Mouse (Mus musculus) forebrain, postnatal 0 days (tissue): ENCODE results near the gene Ufd1. TPM values are rescaled to one million over a fixed set of nuclear protein-coding genes. Genes with fewer than 3 reads are reported as not detected.

ENCODE experiments used
- ATAC-seq: fragments of 200-750 bp; cut with Nextera tagmentation; 2 replicates; pipeline ENCODE4 v1.8.0; 2017; ENCODE audit warnings: mild to moderate bottlenecking, moderate library complexity
- DNase-seq: peaks from one replicate; pipeline ENCODE4 v3.0.0-alpha.2; 2015
- H3K27ac ChIP-seq: fragments of 300-500 bp; sonication (generic); 2 replicates; pipeline ENCODE4 v1.5.1; 2014; ENCODE audit warnings: low read depth, mild to moderate bottlenecking, antibody characterized with exemption, low read length, moderate library complexity, mixed read lengths
- H3K27me3 ChIP-seq: fragments of 300-500 bp; sonication (generic); 2 replicates; pipeline ENCODE4 v1.6.1; 2014; ENCODE audit warnings: mild to moderate bottlenecking, low read length, mixed read lengths; ENCODE audit not compliant: insufficient read depth
- H3K36me3 ChIP-seq: fragments of 300-500 bp; sonication (generic); 2 replicates; pipeline ENCODE4 v1.6.1; 2014; ENCODE audit warnings: mild to moderate bottlenecking, moderate library complexity; ENCODE audit not compliant: insufficient read depth
- H3K4me1 ChIP-seq: fragments of 300-500 bp; sonication (generic); 2 replicates; pipeline ENCODE4 v1.6.1; 2014; ENCODE audit warnings: antibody characterized with exemption; ENCODE audit not compliant: insufficient read depth
- H3K4me2 ChIP-seq: fragments of 300-500 bp; sonication (generic); 2 replicates; pipeline ENCODE4 v1.6.1; 2014; ENCODE audit warnings: low read depth, mild to moderate bottlenecking, moderate library complexity
- H3K4me3 ChIP-seq: fragments of 300-500 bp; sonication (generic); 2 replicates; pipeline ENCODE4 v1.5.1; 2014; ENCODE audit warnings: low read depth, low read length, mixed read lengths
- H3K9ac ChIP-seq: fragments of 300-500 bp; sonication (generic); 2 replicates; pipeline ENCODE4 v1.6.1; 2014; ENCODE audit warnings: mild to moderate bottlenecking
- H3K9me3 ChIP-seq: fragments of 300-500 bp; sonication (generic); 2 replicates; pipeline ENCODE4 v1.6.1; 2016; ENCODE audit warnings: low read length
- CTCF ChIP-seq: sonication (generic); IDR thresholded peaks from 2 replicates; pipeline ENCODE4 v1.5.1; 2016; ENCODE audit warnings: antibody characterized with exemption, control low read depth, low read depth
- WGBS: fragments of 180-500 bp; shearing (Covaris S2); extraction: QIAGEN DNeasy Blood & Tissue Kit; methylation state at CpG from one replicate; pipeline ENCODE4 v1.1.7; 2014; 5-methylcytosine and 5-hydroxymethylcytosine counted together
- polyA plus RNA-seq: library from polyadenylated mRNA; unstranded; fragments of >200 nt; fragmentation: Nextera tagmentation; extraction: Ambion mirVana; gene quantifications from 2 replicates; pipeline ENCODE4 v1.2.1, GENCODE M21; 2015
- total RNA-seq: library from RNA; depleted of rRNA; stranded (reverse); fragments of >200 nt; gene quantifications from 2 replicates; pipeline ENCODE4 v1.2.3, GENCODE M21; 2014; rRNA removed

Ufd1 gene
- total RNA-seq (70.3 and 73.9 TPM in 2 replicates), polyA plus RNA-seq (124 and 134 TPM in 2 replicates)

GRCm38 (mm10) chr16:18811468-18812384 lies at the start of gene Ufd1, which contains the start of gene Cdc45:
TSS of gene Ufd1 (plus strand) at chr16:18811779.
TSS of gene Cdc45 (minus strand) at chr16:18811987.
- TF ChIP-seq CTCF, result no peak
- Histone ChIP-seq H3K27me3 (no peaks in the 10 kb centered on the region), H3K4me2 (peak within 1 kb of the TSS; percentile 90), H3K9me3 (no peaks in the 10 kb centered on the region), H3K9ac (peak within 1 kb of the TSS; percentile 84), H3K27ac (peak within 1 kb of the TSS; percentile 60), H3K4me1 (0 out of 2 replicates have a peak, but pooled peaks cover 8% of the 10 kb centered on the region), H3K4me3 (peak within 1 kb of the TSS; percentile 90), H3K36me3 (peaks cover 18% of the 10 kb centered on the region)
- peak; percentile 97 for ATAC-seq
- DNase-seq, result peak; percentile 95
- under 1% methylated on average over 42 of the region's 42 CpGs for WGBS

- no peak overlapping the region for H3K9ac ChIP-seq
- ATAC-seq (no peak), DNase-seq (no peak)
- no peaks in the 10 kb centered on the region for H3K36me3 ChIP-seq
- H3K27ac ChIP-seq, result no peak overlapping the region
- H3K4me1 ChIP-seq, result no peaks in the 10 kb centered on the region
- no peak overlapping the region for H3K4me3 ChIP-seq
- 82% methylated on average over 3 of the region's 3 CpGs for WGBS
- H3K4me2 ChIP-seq, result no peak overlapping the region
- no peaks in the 10 kb centered on the region for H3K27me3 ChIP-seq
- no peak for TF ChIP-seq CTCF
- no peaks in the 10 kb centered on the region for H3K9me3 ChIP-seq
Measured at GRCm38 (mm10) chr16:18762960-18763359, 48.6 kb upstream of the Ufd1 start.

DNA sequence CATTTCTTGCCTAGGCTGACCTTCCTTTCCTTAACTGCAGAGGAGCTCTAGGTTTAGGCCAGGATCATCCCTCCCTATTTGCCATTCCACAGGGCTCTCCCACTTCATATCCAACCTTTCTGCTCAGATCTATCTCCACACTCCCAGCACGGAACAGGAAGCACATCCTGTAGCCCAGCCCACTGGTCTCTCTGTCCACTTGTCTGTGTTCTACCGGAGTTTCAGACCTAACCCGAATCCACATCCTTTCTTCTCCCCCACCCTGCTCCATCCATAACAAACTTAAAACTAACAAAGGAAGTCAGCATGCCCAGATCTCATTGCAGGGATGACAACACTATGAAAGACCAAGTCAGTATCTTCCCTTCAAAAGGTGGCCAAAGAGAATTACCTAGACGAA lies 45.2 kb upstream of the Ufd1 start:
- no peaks in the 10 kb centered on the region for H3K36me3 ChIP-seq
- 86% methylated on average over 4 of the region's 4 CpGs for WGBS
- no peak for TF ChIP-seq CTCF

GRCm38 (mm10) chr16:18769501-18769900 lies 42.1 kb upstream of the Ufd1 start:
- Histone ChIP-seq H3K4me3 (no peak overlapping the region), H3K4me1 (no peaks in the 10 kb centered on the region), H3K4me2 (no peak overlapping the region), H3K27me3 (no peaks in the 10 kb centered on the region), H3K36me3 (no peaks in the 10 kb centered on the region), H3K9me3 (no peaks in the 10 kb centered on the region), H3K27ac (no peak overlapping the region), H3K9ac (no peak overlapping the region)
- no peak for TF ChIP-seq CTCF
- DNase-seq (no peak), ATAC-seq (no peak)
- 58% methylated on average over 1 of the region's 1 CpGs for WGBS

More for the DNA sequence above, 45.2 kb upstream of the Ufd1 start:
- ATAC-seq, result no peak
- Histone ChIP-seq H3K4me1 (no peaks in the 10 kb centered on the region), H3K9me3 (no peaks in the 10 kb centered on the region), H3K27ac (no peak overlapping the region), H3K4me3 (no peak overlapping the region), H3K4me2 (no peak overlapping the region), H3K9ac (no peak overlapping the region), H3K27me3 (no peaks in the 10 kb centered on the region)
- DNase-seq, result no peak

GRCm38 (mm10) chr16:18773936-18774335 lies 37.6 kb upstream of the Ufd1 start:
- no peaks in the 10 kb centered on the region for H3K9me3 ChIP-seq
- no peak overlapping the region for H3K4me3 ChIP-seq
- no peaks in the 10 kb centered on the region for H3K36me3 ChIP-seq
- TF ChIP-seq CTCF, result no peak
- 34% methylated on average over 2 of the region's 2 CpGs for WGBS
- H3K9ac ChIP-seq, result no peak overlapping the region
- no peak for DNase-seq
- ATAC-seq, result no peak
- H3K27me3 ChIP-seq, result peaks cover 32% of the 10 kb centered on the region
- no peak overlapping the region for H3K4me2 ChIP-seq
- H3K27ac ChIP-seq, result no peak overlapping the region
- 0 out of 2 replicates have a peak, but pooled peaks cover 3% of the 10 kb centered on the region for H3K4me1 ChIP-seq

DNA sequence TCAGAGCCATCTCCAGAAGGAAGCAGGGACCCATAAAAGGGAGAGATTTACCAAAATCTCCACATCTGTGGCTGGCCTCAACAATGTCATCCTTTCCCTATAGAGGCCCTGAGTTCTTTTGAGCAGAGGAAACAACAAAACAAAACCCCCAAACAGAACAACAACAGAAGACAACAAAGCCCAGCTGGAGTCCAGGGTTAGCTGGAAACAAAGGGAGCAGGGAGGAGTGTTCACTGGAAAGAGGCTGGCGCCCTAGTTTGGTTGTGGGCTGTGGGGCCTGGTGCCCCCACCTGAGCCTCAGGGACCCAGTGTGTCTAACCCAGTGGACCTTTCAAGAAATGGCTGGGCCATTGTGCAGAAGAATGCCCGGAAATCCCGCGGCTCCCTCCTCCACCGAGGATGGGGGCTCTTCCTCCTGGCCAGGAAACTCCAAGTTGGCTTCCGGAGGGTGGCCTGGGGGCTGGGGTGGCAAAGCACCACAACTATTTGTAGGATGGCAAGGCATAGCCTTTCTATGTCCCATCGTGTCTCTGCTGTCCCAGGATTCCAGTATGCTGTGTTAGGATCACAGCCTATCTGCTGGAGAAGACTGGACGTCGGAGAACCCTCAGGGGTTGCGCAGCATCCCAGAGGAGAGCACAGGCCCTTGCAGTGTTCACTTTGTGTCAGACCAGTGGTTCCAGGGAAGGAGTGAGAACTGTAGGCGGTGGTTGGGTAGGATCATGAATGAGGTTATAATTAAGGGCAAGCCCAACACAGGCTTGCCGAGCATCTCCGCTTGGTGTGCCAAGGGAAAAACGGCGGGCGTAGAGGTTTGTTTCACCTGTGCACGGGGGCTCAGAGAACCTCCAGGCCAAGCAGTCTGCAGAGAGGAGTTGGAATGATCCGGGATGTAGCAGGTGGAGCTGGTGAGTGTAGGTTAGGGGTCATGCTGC lies 35.7 kb upstream of the Ufd1 start:
- Histone ChIP-seq H3K27me3 (peaks cover 32% of the 10 kb centered on the region), H3K36me3 (no peaks in the 10 kb centered on the region), H3K4me1 (0 out of 2 replicates have a peak, but pooled peaks cover 3% of the 10 kb centered on the region), H3K9me3 (no peaks in the 10 kb centered on the region), H3K9ac (no peak overlapping the region), H3K27ac (no peak overlapping the region), H3K4me3 (peak overlapping the region; percentile 9; the same call in 1 of the 2 replicates), H3K4me2 (0 out of 2 replicates have a peak overlapping the region, but pooled peaks have one; percentile 3)
- ATAC-seq (no peak; the same call in 1 of the 2 replicates), DNase-seq (no peak)
- 25% methylated on average over 18 of the region's 18 CpGs for WGBS
- TF ChIP-seq CTCF, result no peak
